Comparison of ENCODE assay signal across 8 mouse cellular contexts in genomic region chr8:77267941-77268405, GRCm38 (mm10).
DNase-seq lines count a peak whose midpoint lies in the region; ATAC-seq lines count a peak whose summit lies in the region.
"Had no signal": no experiment of that assay in that cellular context is flagged by ENCODE, and none has a peak within 500 bp of the region (broad histone marks: within the 10 kb centered on the region; RNA-seq: fewer than 3 reads in every experiment).

No protein-coding gene starts in this region.

- peaks cover 20% of the 10 kb centered on the region for H3K4me1 ChIP-seq in limb, embryonic 13.5 days
- peaks cover 9% of the 10 kb centered on the region for H3K4me1 ChIP-seq in limb, embryonic 10.5 days
- H3K4me1 ChIP-seq in stomach, embryonic 14.5 days (ENCODE audit: control insufficient read depth, insufficient read depth, low read length): no peaks in the 10 kb centered on the region

- peaks cover 17% of the 10 kb centered on the region for H3K36me3 ChIP-seq in limb, embryonic 13.5 days
- peaks cover 43% of the 10 kb centered on the region for H3K36me3 ChIP-seq in limb, embryonic 10.5 days
- no peaks in the 10 kb centered on the region for H3K36me3 ChIP-seq in stomach, embryonic 14.5 days (ENCODE audit: control insufficient read depth, insufficient read depth, low read length)

- no peak overlapping the region for H3K4me3 ChIP-seq in limb, embryonic 13.5 days
- H3K4me3 ChIP-seq in limb, embryonic 10.5 days: no peak overlapping the region
- no peak overlapping the region for H3K4me3 ChIP-seq in stomach, embryonic 14.5 days (ENCODE audit: low read depth, low read length)
- H3K4me3 ChIP-seq: intestine, embryonic 15.5 days had no signal

- WGBS in limb, embryonic 13.5 days: 30% methylated on average over 1 of the region's 1 CpGs
- 47% methylated on average over 1 of the region's 1 CpGs for WGBS in limb, embryonic 10.5 days
- 28% methylated on average over 1 of the region's 1 CpGs for WGBS in stomach, embryonic 14.5 days

- ATAC-seq in limb, embryonic 13.5 days (ENCODE audit: low FRiP score, low read depth): peak; percentile 15; the same call in 1 of the 2 replicates
- peak; percentile 83 for ATAC-seq in inflammation-experienced regulatory T-cells, adult 6 months
- peak; percentile 44; the same call in 1 of the 2 replicates for ATAC-seq in stomach, embryonic 14.5 days (ENCODE audit: insufficient number of reproducible peaks, insufficient read depth, low FRiP score, low read depth)
- ATAC-seq: intestine, embryonic 15.5 days had no signal

- no peak overlapping the region for H3K9ac ChIP-seq in limb, embryonic 13.5 days
- H3K9ac ChIP-seq in stomach, embryonic 14.5 days (replicated peaks; ENCODE audit: low read depth, low read length): no peak overlapping the region
- H3K9ac ChIP-seq: intestine, embryonic 15.5 days had no signal

- no peaks in the 10 kb centered on the region for H3K27me3 ChIP-seq in limb, embryonic 13.5 days
- no peaks in the 10 kb centered on the region for H3K27me3 ChIP-seq in limb, embryonic 10.5 days (ENCODE audit: low read depth, poor library complexity, severe bottlenecking)
- no peaks in the 10 kb centered on the region for H3K27me3 ChIP-seq in stomach, embryonic 14.5 days (ENCODE audit: control insufficient read depth, insufficient read depth, low read length)
- H3K27me3 ChIP-seq: intestine, embryonic 15.5 days had no signal

- H3K9me3 ChIP-seq in limb, embryonic 13.5 days: peaks cover 7% of the 10 kb centered on the region
- no peaks in the 10 kb centered on the region for H3K9me3 ChIP-seq in limb, embryonic 10.5 days (replicated peaks)
- H3K9me3 ChIP-seq in stomach, embryonic 14.5 days (ENCODE audit: control insufficient read depth, low read depth, low read length): peaks cover 6% of the 10 kb centered on the region; the same call in 1 of the 2 replicates
- H3K9me3 ChIP-seq: intestine, embryonic 15.5 days had no signal

- H3K4me2 ChIP-seq in limb, embryonic 13.5 days (replicated peaks): no peak overlapping the region
- no peak overlapping the region for H3K4me2 ChIP-seq in stomach, embryonic 14.5 days (replicated peaks; ENCODE audit: low read depth, low read length)
- H3K4me2 ChIP-seq: intestine, embryonic 15.5 days had no signal

- DNase-seq in limb, embryonic 10.5 days (ENCODE audit: low spot score): no peak
- DNase-seq in kidney, postnatal 36 days: peak; percentile 76 to 84
- DNase-seq in right cerebral cortex, postnatal 36 days (ENCODE audit: low spot score in 2 of 2): no peak
- no peak for DNase-seq in cerebellum, postnatal 25 days

- H3K27ac ChIP-seq in limb, embryonic 13.5 days: no peak overlapping the region
- no peak overlapping the region for H3K27ac ChIP-seq in limb, embryonic 10.5 days
- H3K27ac ChIP-seq in stomach, embryonic 14.5 days (ENCODE audit: low read length): peak overlapping the region; percentile 15; the same call in 1 of the 2 replicates
- H3K27ac ChIP-seq: intestine, embryonic 15.5 days had no signal

Comparison
In these comparisons a context has a peak if more than half of its experiments do, and no peak if none do; other contexts are left out.
1. ATAC-seq: peak in every context shown above with its lines; median percentile 83 in inflammation-experienced regulatory T-cells, adult 6 months; 44 in stomach, embryonic 14.5 days; 15 in limb, embryonic 13.5 days.
2. DNase-seq: peak in kidney, postnatal 36 days (2 of 2); none in limb, embryonic 10.5 days (single experiment), right cerebral cortex, postnatal 36 days (0 of 2) and cerebellum, postnatal 25 days (0 of 2).